Mouse (Mus musculus) B cell, adult 67 days (primary cell): ENCODE data around the gene Nckap5l. TPM values are rescaled to one million over a fixed set of nuclear protein-coding genes. Genes with fewer than 3 reads are reported as not detected.

Experiments used
- total RNA-seq, 2 experiments: library from RNA; stranded (reverse); gene quantifications; 4 replicates each; pipeline ENCODE4 v1.2.4; 2023

The Nckap5l gene
- 1 to 10 TPM; 6.8 to 8.1 TPM for total RNA-seq

GRCm38 (mm10) chr15:99457606-99458401, at the start of gene Nckap5l:
Gene Nckap5l, minus strand, starts transcription at chr15:99457748.

DNA sequence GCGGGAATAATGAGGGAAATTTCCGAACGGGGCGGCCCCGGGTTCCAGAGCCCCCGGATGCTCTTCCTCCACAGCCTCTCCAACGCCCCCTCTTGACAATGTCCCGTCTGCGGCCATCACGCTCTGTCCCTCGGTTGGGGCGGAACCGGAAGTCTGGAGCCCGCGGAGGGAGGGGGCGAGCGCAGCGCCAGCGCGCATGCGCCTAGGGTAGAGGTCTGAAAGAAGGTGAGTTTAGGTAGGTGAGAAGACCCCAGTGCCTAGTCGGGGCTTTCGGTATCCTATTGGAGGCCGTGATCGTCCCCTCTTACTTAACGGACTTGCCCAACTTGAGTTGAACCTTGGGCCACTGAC, 17.0 kb upstream of the Nckap5l start, which contains the start of gene Bcdin3d:
Gene Bcdin3d (minus strand): TSS at position 155 of the 351 bp plus-strand sequence.

DNA sequence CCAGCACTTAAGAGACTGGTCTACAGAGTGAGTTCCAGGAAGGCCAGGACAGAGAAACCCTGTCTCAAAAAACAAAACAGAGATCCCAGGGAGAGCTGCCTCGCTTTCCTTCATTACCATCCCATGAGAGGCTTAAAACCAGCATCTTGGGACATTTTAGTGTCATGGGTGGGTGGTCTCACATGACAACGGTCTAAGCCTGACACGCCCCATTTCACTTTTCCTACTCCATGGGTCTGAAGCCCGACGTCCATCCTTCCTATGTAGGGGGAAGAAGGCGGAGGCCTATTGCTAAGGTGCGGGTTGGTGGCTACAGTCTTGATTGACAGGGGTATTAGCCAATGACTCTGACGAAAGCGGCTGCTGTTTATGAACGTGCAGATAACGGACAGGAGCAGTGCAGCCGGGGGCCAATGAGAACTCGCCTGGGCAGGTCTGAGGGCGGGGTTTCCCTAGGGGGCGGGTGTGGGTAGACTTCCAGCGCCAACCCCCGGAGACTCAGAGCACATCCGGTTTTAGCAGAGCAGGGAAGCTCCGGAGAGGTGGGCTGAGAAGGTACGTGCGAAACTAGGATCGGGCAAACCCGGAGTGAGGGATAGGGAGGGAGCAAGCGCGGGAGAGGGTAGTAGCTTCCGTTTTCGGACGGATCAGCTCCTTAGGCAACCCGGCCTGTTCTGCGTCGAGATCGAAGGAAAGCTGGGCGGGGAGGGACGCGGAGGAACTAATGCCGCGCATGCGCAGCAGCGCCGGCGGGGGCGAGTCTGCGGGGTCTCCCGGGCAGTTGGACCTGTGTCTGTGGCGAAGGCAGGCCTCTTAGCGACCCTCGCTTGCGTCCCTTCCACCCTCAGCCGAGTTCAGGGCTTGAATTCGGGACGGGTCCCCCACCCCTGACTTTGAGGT, 64.8 kb downstream of the Nckap5l start, which contains the start of gene Tmbim6:
Gene Tmbim6 (plus strand): TSS at position 397 of the 900 bp plus-strand sequence.

Other genes with a start within 250 kb of the Nckap5l start
- gene Kcnh3, start 232.9 kb downstream of the Nckap5l start, total RNA-seq: 1 to 10 TPM; 2.4 to 4.1 TPM
- 100 to 1,000 TPM; 103 to 112 TPM for gene Mcrs1, start 205.8 kb downstream of the Nckap5l start, total RNA-seq
- 10 to 100 TPM; 21.3 to 29.8 TPM for gene Prpf40b, start 162.7 kb downstream of the Nckap5l start, total RNA-seq
- not detected for gene Fam186b, start 161.9 kb downstream of the Nckap5l start, total RNA-seq
- 100 to 1,000 TPM; 129 to 150 TPM for gene Fmnl3, start 87.3 kb downstream of the Nckap5l start, total RNA-seq
- gene Tmbim6, start 64.9 kb downstream of the Nckap5l start, total RNA-seq: 100 to 1,000 TPM; 432 to 442 TPM
- 10 to 100 TPM in 1 of 2 experiments, 1 to 10 TPM in 1; 8.0 to 11.9 TPM for gene Bcdin3d, start 17.0 kb upstream of the Nckap5l start, total RNA-seq
- gene Faim2, start 70.4 kb upstream of the Nckap5l start, total RNA-seq: not detected
- gene Aqp2, start 121.3 kb upstream of the Nckap5l start, total RNA-seq: not detected
- gene Aqp5, start 133.0 kb upstream of the Nckap5l start, total RNA-seq: not detected
- not detected for gene Aqp6, start 143.7 kb upstream of the Nckap5l start, total RNA-seq
- gene Racgap1, start 193.9 kb upstream of the Nckap5l start, total RNA-seq: 1 to 10 TPM; 4.6 to 6.1 TPM
- gene Asic1, start 212.6 kb upstream of the Nckap5l start, total RNA-seq: not detected
- 10 to 100 TPM; 60.5 to 72.8 TPM for gene Smarcd1, start 244.4 kb upstream of the Nckap5l start, total RNA-seq
- 1 to 10 TPM; 6.1 to 6.7 TPM for gene Gm17349, start 247.7 kb upstream of the Nckap5l start, total RNA-seq